Mouse (Mus musculus) hindbrain, embryonic 12.5 days (tissue): ENCODE measurements around the gene Eml1. TPM values are rescaled to one million over a fixed set of nuclear protein-coding genes. Genes with fewer than 3 reads are reported as not detected.

Source experiments
- ATAC-seq: fragments of 200-750 bp; cut with Nextera tagmentation; 2 replicates; pipeline ENCODE4 v1.8.0; 2017; ENCODE audit warnings: moderate TSS enrichment; ENCODE audit not compliant: low FRiP score
- H3K27ac ChIP-seq: fragments of 300-500 bp; sonication (generic); 2 replicates; pipeline ENCODE4 v1.5.1; 2016; ENCODE audit warnings: mild to moderate bottlenecking
- H3K27me3 ChIP-seq: fragments of 300-500 bp; sonication (generic); 2 replicates; pipeline ENCODE4 v1.6.1; 2016; ENCODE audit warnings: mild to moderate bottlenecking
- H3K36me3 ChIP-seq: fragments of 300-500 bp; sonication (generic); 2 replicates; pipeline ENCODE4 v1.6.1; 2016; ENCODE audit warnings: mild to moderate bottlenecking
- H3K4me1 ChIP-seq: fragments of 300-500 bp; sonication (generic); 2 replicates; pipeline ENCODE4 v1.6.1; 2016
- H3K4me2 ChIP-seq: fragments of 300-500 bp; sonication (generic); replicated peaks from 2 replicates; pipeline ENCODE4 v1.6.1; 2016; ENCODE audit warnings: mild to moderate bottlenecking
- H3K4me3 ChIP-seq: fragments of 300-500 bp; sonication (generic); 2 replicates; pipeline ENCODE4 v1.5.1; 2016; ENCODE audit warnings: mild to moderate bottlenecking
- H3K9ac ChIP-seq: fragments of 300-500 bp; sonication (generic); 2 replicates; pipeline ENCODE4 v1.6.1; 2016; ENCODE audit warnings: mild to moderate bottlenecking, moderate library complexity
- H3K9me3 ChIP-seq: fragments of 300-500 bp; sonication (generic); replicated peaks from 2 replicates; pipeline ENCODE4 v1.6.1; 2016; ENCODE audit warnings: mild to moderate bottlenecking
- WGBS: fragments of 180-500 bp; shearing (Covaris S2); methylation state at CpG from one replicate; pipeline ENCODE4 v1.1.7; 2016; 5-methylcytosine and 5-hydroxymethylcytosine counted together
- polyA plus RNA-seq: library from polyadenylated mRNA; unstranded; fragments of >200 nt; fragmentation: Nextera tagmentation; extraction: Ambion mirVana; gene quantifications from 2 replicates; pipeline ENCODE4 v1.2.1, GENCODE M21; 2016

Eml1 gene
- polyA plus RNA-seq, 1 experiment from 2014 or later = 71.8 TPM

DNA sequence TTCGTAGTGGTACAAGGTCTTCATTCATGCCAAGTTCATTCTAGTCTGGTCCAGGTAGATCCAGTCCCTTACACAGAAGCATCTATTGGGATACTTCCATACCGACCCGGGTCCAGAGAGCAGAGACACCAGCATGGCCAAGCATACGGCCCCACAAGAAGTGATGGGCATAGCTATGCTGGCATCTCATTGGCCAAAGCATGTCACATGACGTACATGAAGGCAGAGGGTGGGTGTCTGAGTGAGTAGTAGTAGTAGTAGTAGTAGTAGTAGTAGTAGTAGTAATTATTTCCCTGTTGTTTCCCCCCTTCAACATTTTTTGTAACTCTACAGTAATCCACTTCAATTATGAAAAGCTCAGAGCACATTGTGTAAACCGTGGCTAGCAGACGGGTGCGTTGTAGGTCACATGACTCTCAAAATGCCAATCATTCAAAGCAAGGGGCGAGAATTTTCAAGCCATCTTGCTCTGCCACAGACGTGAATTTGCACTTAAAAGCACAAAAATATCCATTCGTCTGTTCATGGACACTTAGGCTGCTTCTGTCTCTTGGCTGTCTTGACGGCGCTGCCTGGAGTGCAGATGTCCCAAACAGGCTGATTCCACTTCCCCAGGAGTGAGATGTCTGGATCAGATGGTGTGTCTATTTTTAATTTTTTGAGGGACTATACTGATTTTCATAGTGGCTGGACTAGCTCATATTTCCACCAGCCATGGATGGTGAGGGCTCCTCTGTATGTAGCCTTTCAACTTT is 7.8 kb downstream of the Eml1 start:
- 88% methylated on average over 13 of the region's 13 CpGs for WGBS
- H3K4me3 ChIP-seq = no peak overlapping the region
- peaks cover 6% of the 10 kb centered on the region; the same call in 1 of the 2 replicates for H3K4me1 ChIP-seq
- no peak overlapping the region for H3K9ac ChIP-seq
- no peaks in the 10 kb centered on the region for H3K27me3 ChIP-seq
- H3K4me2 ChIP-seq = no peak overlapping the region
- H3K36me3 ChIP-seq = no peaks in the 10 kb centered on the region
- no peaks in the 10 kb centered on the region for H3K9me3 ChIP-seq
- H3K27ac ChIP-seq = no peak overlapping the region
- ATAC-seq = no peak

DNA sequence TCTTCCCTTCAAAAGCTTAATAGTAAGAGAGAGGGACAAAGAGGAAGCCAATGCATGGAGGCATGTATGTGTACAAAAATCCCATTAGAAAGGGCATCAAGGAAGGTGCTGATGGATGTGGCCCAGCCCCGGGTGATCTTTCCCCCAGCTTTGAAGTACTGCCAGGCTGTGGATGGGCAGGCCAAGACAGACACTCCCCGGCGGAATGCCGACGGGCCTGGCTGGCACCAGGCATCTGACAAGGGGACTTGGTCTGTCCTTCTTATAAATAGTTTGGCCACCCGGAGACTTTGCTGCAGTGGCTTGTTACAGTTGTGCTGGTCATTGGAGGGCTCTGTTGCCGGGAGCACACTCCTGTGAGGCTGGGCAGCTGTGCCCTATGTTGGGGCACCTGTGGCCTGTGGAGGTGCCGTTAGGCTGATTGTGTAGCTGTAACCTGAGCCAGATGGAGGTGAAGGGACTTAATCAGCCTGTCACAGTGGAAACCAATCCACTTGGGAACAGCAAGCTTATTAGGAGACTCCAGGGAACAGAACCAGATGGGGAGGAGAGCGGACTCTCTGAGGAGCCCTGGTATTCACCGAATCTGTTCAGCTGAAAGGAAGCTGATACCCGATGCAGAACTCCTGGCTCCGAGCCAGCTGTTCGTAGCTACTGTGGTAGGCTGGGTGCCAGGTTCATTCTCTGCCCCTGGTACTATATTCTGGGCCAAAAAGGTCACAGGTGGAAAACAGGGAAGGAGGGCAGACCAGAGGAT is 15.9 kb downstream of the Eml1 start:
- Histone ChIP-seq H3K9me3 (no peaks in the 10 kb centered on the region), H3K4me3 (no peak overlapping the region), H3K27ac (no peak overlapping the region), H3K4me2 (no peak overlapping the region), H3K4me1 (peaks cover 13% of the 10 kb centered on the region), H3K9ac (no peak overlapping the region), H3K36me3 (no peaks in the 10 kb centered on the region), H3K27me3 (no peaks in the 10 kb centered on the region)
- 57% methylated on average over 13 of the region's 13 CpGs for WGBS
- ATAC-seq = peak; percentile 44

DNA sequence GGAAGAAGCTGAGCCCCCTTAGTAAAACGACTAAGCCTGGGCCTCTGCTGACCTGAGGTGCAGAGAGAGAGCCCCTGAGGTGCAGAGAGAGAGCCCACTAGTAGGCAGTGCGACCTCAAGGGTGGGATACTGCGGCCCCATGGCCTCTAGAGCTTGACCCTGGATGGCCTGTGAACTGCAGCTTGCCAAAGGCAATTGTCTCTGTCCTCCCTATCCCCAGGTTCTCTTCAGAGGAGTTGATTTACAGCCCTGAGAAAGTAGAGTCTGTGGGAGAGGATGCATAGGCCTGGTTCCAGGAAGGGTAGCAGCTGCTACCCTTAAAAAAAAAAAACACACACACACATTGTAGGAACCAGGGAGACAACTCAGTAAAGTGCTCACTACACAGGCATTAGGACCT is 19.0 kb downstream of the Eml1 start:
- Histone ChIP-seq H3K9ac (no peak overlapping the region), H3K4me1 (peaks cover 20% of the 10 kb centered on the region), H3K4me3 (no peak overlapping the region), H3K9me3 (no peaks in the 10 kb centered on the region), H3K36me3 (no peaks in the 10 kb centered on the region), H3K4me2 (no peak overlapping the region), H3K27me3 (no peaks in the 10 kb centered on the region), H3K27ac (no peak overlapping the region)
- no peak for ATAC-seq
- 48% methylated on average over 3 of the region's 3 CpGs for WGBS

DNA sequence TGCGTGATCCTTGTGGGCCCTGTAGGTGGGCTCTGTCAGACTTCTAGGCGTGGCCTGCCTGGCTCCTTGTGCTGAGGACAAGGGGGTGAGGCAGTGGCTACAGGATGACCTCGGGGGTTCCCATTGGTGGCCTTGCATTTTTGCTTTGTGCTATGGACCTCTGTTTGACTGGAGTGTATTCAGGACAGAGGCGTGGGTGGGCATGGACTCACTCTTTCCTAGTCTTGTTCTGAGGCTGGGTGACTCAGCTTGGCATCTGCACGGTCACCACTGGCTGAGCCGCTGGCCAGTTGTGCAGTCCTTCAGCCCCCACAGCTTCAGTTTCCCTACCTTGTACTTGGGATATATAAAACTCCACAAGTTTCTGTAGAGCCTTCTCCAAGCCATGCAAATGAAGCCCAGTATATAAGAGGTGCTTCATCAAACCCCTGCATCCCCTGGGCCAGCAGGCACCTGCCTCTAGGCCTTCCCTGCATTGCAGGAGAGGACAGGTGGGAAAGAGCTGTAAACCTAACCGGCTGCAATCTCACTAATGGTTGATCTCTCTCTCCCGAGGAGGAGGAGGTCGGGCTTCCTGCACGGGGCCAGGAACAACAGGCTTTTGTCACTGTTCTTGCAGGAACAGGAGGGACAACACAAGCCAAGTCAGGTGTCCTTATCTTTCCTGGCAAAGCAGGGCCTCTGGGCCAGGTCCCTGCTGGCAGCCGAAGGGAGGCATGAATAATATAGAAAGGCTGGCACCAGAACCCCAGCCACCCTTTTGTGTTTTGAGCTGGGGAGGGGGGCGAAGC is 21.7 kb downstream of the Eml1 start:
- 73% methylated on average over 12 of the region's 12 CpGs for WGBS
- no peaks in the 10 kb centered on the region for H3K36me3 ChIP-seq
- no peak overlapping the region for H3K4me2 ChIP-seq
- H3K27ac ChIP-seq = no peak overlapping the region
- no peak for ATAC-seq
- no peaks in the 10 kb centered on the region for H3K9me3 ChIP-seq
- peak overlapping the region; percentile 28; the same call in 1 of the 2 replicates for H3K9ac ChIP-seq
- peaks cover 34% of the 10 kb centered on the region for H3K4me1 ChIP-seq
- H3K4me3 ChIP-seq = no peak overlapping the region
- H3K27me3 ChIP-seq = no peaks in the 10 kb centered on the region

DNA sequence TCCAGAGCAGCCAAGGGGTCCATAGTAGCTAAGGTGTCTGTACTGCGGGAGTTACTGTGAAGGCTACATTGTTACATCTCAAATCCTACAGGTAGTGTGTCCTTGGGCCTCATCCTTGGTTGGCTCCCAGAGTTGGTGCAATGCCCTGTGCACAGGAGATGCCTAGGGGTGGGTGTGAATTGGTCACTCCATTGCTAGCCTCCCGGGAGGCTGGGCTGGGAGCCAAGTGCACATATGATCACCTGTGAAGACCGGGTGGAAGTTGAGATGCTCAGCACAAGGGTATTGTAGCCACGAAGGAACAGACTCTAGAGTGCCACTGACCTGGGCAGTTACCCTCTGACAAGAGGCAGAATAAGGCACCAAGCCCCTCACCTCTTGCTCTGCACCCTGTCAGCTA is 22.3 kb downstream of the Eml1 start:
- Histone ChIP-seq H3K4me1 (peaks cover 36% of the 10 kb centered on the region), H3K27ac (no peak overlapping the region), H3K27me3 (no peaks in the 10 kb centered on the region)

DNA sequence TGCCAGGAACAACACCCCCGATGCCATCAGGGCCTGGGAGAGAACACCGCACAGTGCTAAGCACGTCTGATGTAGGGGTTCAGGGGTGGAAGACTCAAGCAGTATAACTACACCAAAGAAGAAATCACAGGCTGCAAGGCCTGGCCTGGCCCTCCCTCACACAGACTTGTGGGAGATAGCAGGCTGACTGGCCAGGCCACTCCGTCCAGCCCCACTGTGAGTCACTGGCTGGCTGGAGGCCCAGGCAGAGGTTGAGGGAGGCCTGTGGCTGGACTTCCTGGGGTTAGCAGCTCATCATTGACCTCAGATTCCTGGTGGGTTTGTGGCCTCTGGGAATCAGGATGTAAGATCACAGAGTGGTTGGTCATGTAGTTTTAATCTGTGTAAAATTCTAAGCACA is 22.9 kb downstream of the Eml1 start:
- Histone ChIP-seq H3K4me1 (peaks cover 36% of the 10 kb centered on the region), H3K4me2 (no peak overlapping the region), H3K27me3 (no peaks in the 10 kb centered on the region), H3K9ac (no peak overlapping the region), H3K9me3 (no peaks in the 10 kb centered on the region), H3K4me3 (no peak overlapping the region), H3K27ac (no peak overlapping the region), H3K36me3 (no peaks in the 10 kb centered on the region)
- 87% methylated on average over 4 of the region's 4 CpGs for WGBS
- no peak for ATAC-seq

More for the DNA sequence above, 22.3 kb downstream of the Eml1 start:
- Histone ChIP-seq H3K4me2 (no peak overlapping the region), H3K4me3 (no peak overlapping the region), H3K9ac (no peak overlapping the region), H3K9me3 (no peaks in the 10 kb centered on the region), H3K36me3 (no peaks in the 10 kb centered on the region)
- no peak for ATAC-seq
- 84% methylated on average over 4 of the region's 4 CpGs for WGBS

DNA sequence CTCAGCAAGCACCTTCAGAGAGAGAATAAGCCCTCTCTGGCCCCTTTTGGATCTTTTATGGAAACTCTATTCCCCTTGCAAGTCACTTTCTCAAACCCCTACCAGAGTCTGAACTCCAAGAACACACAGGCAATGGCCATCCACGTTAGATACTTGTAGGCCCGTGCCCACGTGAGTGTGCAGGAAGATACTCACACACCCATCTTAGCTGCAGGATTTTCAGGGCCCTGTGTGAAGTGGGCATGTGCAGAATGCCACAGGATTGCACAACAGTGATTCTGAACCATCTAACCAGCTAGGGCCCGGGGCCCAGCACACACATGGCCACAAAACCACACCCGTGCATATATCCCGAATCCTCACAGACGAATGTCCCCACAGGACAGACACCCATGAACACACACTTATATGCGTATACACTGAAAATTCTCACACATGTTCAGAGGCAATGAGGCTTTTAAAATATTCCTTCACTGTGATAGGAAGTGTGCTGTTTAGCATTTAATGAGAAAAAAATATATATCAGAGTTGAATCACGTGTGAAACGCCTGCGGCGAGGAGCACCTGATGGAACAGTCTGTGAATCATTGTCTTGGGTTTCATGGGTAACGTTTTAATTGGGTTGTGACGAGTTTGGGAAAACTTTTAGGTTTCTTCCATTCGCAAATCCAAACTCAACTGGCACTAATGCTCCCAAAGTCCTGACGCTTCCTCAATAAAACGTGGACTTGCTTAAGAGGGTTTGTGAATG is 24.0 kb downstream of the Eml1 start:
- H3K4me3 ChIP-seq = no peak overlapping the region
- H3K36me3 ChIP-seq = no peaks in the 10 kb centered on the region
- H3K27ac ChIP-seq = no peak overlapping the region
- H3K4me1 ChIP-seq = peaks cover 36% of the 10 kb centered on the region
- no peaks in the 10 kb centered on the region for H3K27me3 ChIP-seq
- no peaks in the 10 kb centered on the region for H3K9me3 ChIP-seq
- H3K9ac ChIP-seq = no peak overlapping the region
- no peak for ATAC-seq
- no peak overlapping the region for H3K4me2 ChIP-seq
- 89% methylated on average over 17 of the region's 17 CpGs for WGBS

DNA sequence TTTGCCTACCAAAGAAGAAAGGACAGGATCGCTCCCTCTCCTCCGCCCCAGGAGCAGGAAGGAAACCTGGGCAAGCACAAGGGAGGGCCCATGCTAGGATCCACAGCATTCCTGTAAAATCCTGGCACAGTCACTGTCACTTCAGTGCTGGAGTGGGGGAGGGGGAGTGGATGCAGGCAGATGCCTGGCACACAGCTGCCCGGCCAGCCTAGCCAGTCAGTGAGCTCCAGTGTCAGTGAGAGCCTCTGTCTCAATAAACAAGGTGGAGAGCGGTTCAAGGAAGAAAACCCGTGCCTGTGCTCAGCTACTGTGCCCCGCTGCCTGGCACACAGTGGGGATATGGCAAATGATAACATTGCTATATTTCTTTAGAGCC is 24.5 kb downstream of the Eml1 start:
- 72% methylated on average over 6 of the region's 6 CpGs for WGBS
- no peak overlapping the region for H3K4me2 ChIP-seq
- H3K4me3 ChIP-seq = no peak overlapping the region
- H3K4me1 ChIP-seq = peaks cover 36% of the 10 kb centered on the region
- H3K36me3 ChIP-seq = no peaks in the 10 kb centered on the region
- H3K27ac ChIP-seq = peak overlapping the region; percentile 82
- no peaks in the 10 kb centered on the region for H3K9me3 ChIP-seq
- H3K27me3 ChIP-seq = no peaks in the 10 kb centered on the region
- H3K9ac ChIP-seq = no peak overlapping the region
- no peak for ATAC-seq

DNA sequence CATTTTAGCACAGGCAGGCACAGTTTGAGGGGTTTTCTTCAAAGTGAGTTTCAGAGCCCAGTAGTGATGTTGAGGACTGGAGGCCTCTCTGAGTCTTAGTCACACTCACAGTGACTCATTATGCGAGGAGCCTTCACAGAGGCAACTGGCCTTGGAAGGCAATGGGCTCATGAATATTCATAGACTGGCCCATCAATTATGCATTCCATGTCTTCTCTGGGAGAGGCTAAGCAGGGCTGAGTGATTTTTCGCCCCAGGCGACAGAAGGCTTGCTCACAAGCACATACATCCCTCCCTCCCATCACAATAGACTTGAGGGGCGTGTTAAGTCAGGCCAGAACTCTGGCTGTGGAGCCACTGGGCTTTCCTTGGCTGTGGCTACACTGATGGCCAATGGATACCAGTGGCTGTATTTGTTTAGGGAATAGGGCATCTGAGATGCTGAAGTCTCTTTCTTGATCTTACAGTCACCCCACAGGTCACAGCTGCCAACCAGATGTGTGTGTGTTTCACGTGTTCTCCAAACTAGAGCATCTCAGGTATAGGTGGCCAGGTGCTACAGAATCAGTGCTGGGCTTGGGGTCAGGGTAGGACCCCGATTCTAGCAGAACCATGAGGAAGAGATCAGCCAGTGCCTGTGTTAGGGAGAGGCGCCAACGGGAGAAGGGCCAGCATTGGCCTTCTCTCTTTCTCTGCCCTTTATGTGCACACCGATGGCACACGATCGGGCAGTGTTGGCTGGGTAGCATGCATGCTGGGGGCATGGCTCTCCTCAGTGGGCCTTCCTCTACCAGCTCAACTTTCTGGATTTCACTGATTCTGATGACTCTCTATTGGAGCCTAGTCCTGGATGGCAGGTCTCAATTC is 25.6 kb downstream of the Eml1 start:
- Histone ChIP-seq H3K4me1 (peaks cover 36% of the 10 kb centered on the region), H3K4me3 (no peak overlapping the region), H3K27ac (peak overlapping the region; percentile 82), H3K9me3 (no peaks in the 10 kb centered on the region), H3K27me3 (no peaks in the 10 kb centered on the region), H3K4me2 (no peak overlapping the region), H3K36me3 (no peaks in the 10 kb centered on the region), H3K9ac (no peak overlapping the region)
- ATAC-seq = peak; percentile 94
- WGBS = 57% methylated on average over 11 of the region's 11 CpGs

DNA sequence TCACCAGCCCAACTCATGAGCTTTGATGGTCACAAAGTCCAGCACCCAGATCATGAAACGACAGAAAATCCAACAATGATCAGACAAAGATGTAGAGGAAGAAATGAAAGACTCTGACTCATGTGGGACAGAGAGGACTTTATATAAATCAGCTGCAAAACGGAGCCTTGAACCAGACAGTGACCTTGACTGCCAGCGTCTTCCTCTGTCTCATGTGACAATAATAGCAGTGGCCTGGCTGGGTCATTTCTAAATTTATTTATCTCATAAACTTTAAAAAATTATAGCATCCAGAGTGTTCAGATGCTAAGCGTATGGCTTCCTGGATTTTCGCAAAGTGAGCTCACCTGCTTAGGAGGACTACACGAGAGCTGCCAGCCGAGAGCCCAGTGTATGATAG is 27.9 kb downstream of the Eml1 start:
- no peaks in the 10 kb centered on the region for H3K27me3 ChIP-seq
- no peak overlapping the region for H3K4me2 ChIP-seq
- H3K9me3 ChIP-seq = no peaks in the 10 kb centered on the region
- ATAC-seq = no peak
- H3K36me3 ChIP-seq = no peaks in the 10 kb centered on the region
- H3K9ac ChIP-seq = no peak overlapping the region
- H3K27ac ChIP-seq = no peak overlapping the region
- 90% methylated on average over 7 of the region's 7 CpGs for WGBS
- peaks cover 32% of the 10 kb centered on the region for H3K4me1 ChIP-seq
- no peak overlapping the region for H3K4me3 ChIP-seq

DNA sequence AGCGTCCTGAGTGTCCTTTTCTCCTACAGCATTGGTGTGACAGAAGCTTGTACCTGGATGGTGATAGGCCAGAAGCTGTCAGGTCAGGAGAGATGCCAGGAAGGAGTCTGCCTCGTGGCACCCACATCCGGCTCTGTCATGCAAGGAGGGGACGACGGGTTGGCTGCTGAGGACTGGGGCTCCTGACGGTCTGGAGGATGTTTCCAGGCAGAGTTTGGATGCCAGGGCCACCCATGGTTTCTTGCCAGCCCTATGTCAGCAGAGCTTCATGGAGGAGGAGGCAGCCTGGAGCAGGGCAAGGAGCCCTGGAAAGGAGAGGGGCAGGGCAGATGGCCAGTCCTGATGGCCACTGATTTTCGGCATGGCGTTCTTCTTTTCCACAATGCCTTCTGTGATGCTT is 28.4 kb downstream of the Eml1 start:
- H3K4me1 ChIP-seq = peaks cover 33% of the 10 kb centered on the region
- H3K4me2 ChIP-seq = no peak overlapping the region
- WGBS = 89% methylated on average over 8 of the region's 8 CpGs
- ATAC-seq = no peak
- H3K27me3 ChIP-seq = no peaks in the 10 kb centered on the region
- no peak overlapping the region for H3K27ac ChIP-seq
- H3K9me3 ChIP-seq = no peaks in the 10 kb centered on the region
- no peaks in the 10 kb centered on the region for H3K36me3 ChIP-seq
- no peak overlapping the region for H3K9ac ChIP-seq
- no peak overlapping the region for H3K4me3 ChIP-seq
